Mouse (Mus musculus) testis, postnatal 14 days (tissue): ENCODE measurements around the gene Il10rb.

Source experiments
- DNase-seq: peaks from one replicate; pipeline ENCODE4 v3.0.0; 2021; ENCODE audit warnings: low spot score

Gene Il10rb

GRCm38 (mm10) chr16:91450137-91451064, 44.4 kb downstream of the Il10rb start:
- no peak for DNase-seq

- DNase-seq: no peak
These were observed 46.0 kb downstream of the Il10rb start for GRCm38 (mm10) chr16:91451949-91452348.

- DNase-seq: no peak
These were observed 46.5 kb downstream of the Il10rb start for GRCm38 (mm10) chr16:91452363-91452896.

- DNase-seq: no peak
These were observed 49.9 kb downstream of the Il10rb start for GRCm38 (mm10) chr16:91455868-91456267.

- DNase-seq: no peak
These were observed 52.4 kb downstream of the Il10rb start for GRCm38 (mm10) chr16:91458301-91458746.

- peak; percentile 53 for DNase-seq
These were observed 53.0 kb downstream of the Il10rb start for GRCm38 (mm10) chr16:91458976-91459375.

GRCm38 (mm10) chr16:91459396-91459795, 53.4 kb downstream of the Il10rb start:
- no peak for DNase-seq

GRCm38 (mm10) chr16:91459841-91460370, 53.9 kb downstream of the Il10rb start:
- no peak for DNase-seq

- DNase-seq: no peak
These were observed 55.2 kb downstream of the Il10rb start for GRCm38 (mm10) chr16:91461066-91461638.

GRCm38 (mm10) chr16:91461773-91462181, 55.8 kb downstream of the Il10rb start:
- DNase-seq: no peak

GRCm38 (mm10) chr16:91462644-91463043, 56.7 kb downstream of the Il10rb start:
- no peak for DNase-seq

GRCm38 (mm10) chr16:91463400-91463799, 57.4 kb downstream of the Il10rb start:
- DNase-seq: no peak

GRCm38 (mm10) chr16:91463836-91464400, 58.0 kb downstream of the Il10rb start:
- DNase-seq: no peak

- DNase-seq: peak; percentile 86
These were observed 58.9 kb downstream of the Il10rb start for GRCm38 (mm10) chr16:91464594-91465504.

- DNase-seq: no peak
These were observed 59.7 kb downstream of the Il10rb start for GRCm38 (mm10) chr16:91465505-91466240.

- DNase-seq: no peak
These were observed 60.6 kb downstream of the Il10rb start for GRCm38 (mm10) chr16:91466566-91466965.

GRCm38 (mm10) chr16:91470470-91470869, 64.5 kb downstream of the Il10rb start:
- DNase-seq: no peak

GRCm38 (mm10) chr16:91471481-91471880, 65.5 kb downstream of the Il10rb start:
- DNase-seq: no peak
